Mouse (Mus musculus) embryonic facial prominence, embryonic 10.5 days (tissue): ENCODE data around the gene Nfib. TPM values are rescaled to one million over a fixed set of nuclear protein-coding genes. Genes with fewer than 3 reads are reported as not detected.
A peak's percentile ranks its signal among the peaks of the same experiment; 100 is the strongest.

ENCODE experiments used
- DNase-seq: peaks from one replicate; pipeline ENCODE4 v3.0.0-alpha.2; 2017; ENCODE audit warnings: low spot score
- H3K27ac ChIP-seq: fragments of 300-500 bp; sonication (generic); replicated peaks from 2 replicates; pipeline ENCODE4 v1.5.1; 2016; ENCODE audit warnings: mild to moderate bottlenecking
- H3K27me3 ChIP-seq: fragments of 300-500 bp; sonication (generic); replicated peaks from 2 replicates; pipeline ENCODE4 v1.6.1; 2016; ENCODE audit warnings: low read depth, mild to moderate bottlenecking; ENCODE audit not compliant: poor library complexity, severe bottlenecking
- H3K36me3 ChIP-seq: fragments of 300-500 bp; sonication (generic); replicated peaks from 2 replicates; pipeline ENCODE4 v1.6.1; 2016; ENCODE audit warnings: mild to moderate bottlenecking, moderate library complexity
- H3K4me1 ChIP-seq: fragments of 300-500 bp; sonication (generic); 2 replicates; pipeline ENCODE4 v1.6.1; 2016
- H3K4me3 ChIP-seq: fragments of 300-500 bp; sonication (generic); 2 replicates; pipeline ENCODE4 v1.5.1; 2016; ENCODE audit warnings: mild to moderate bottlenecking, moderate library complexity
- H3K9me3 ChIP-seq: fragments of 300-500 bp; sonication (generic); 2 replicates; pipeline ENCODE4 v1.6.1; 2016; ENCODE audit warnings: mild to moderate bottlenecking
- WGBS: fragments of 180-500 bp; shearing (Covaris S2); methylation state at CpG from one replicate; pipeline ENCODE4 v1.1.7; 2016; 5-methylcytosine and 5-hydroxymethylcytosine counted together
- polyA plus RNA-seq: library from polyadenylated mRNA; unstranded; fragments of >200 nt; fragmentation: Nextera tagmentation; extraction: Ambion mirVana; gene quantifications from 2 replicates; pipeline ENCODE4 v1.2.1, GENCODE M21; 2016

Nfib gene
- polyA plus RNA-seq, 1 experiment from 2014 or later, result 26.7 TPM

GRCm38 (mm10) chr4:82326140-82326529 lies 379.4 kb downstream of the Nfib start:
- H3K36me3 ChIP-seq, result peaks cover 38% of the 10 kb centered on the region
- H3K9me3 ChIP-seq, result no peaks in the 10 kb centered on the region
- DNase-seq, result no peak
- H3K4me1 ChIP-seq, result no peaks in the 10 kb centered on the region
- H3K4me3 ChIP-seq, result no peak overlapping the region
- WGBS, result 62% methylated on average over 3 of the region's 3 CpGs
- no peaks in the 10 kb centered on the region for H3K27me3 ChIP-seq
- H3K27ac ChIP-seq, result no peak overlapping the region

DNA sequence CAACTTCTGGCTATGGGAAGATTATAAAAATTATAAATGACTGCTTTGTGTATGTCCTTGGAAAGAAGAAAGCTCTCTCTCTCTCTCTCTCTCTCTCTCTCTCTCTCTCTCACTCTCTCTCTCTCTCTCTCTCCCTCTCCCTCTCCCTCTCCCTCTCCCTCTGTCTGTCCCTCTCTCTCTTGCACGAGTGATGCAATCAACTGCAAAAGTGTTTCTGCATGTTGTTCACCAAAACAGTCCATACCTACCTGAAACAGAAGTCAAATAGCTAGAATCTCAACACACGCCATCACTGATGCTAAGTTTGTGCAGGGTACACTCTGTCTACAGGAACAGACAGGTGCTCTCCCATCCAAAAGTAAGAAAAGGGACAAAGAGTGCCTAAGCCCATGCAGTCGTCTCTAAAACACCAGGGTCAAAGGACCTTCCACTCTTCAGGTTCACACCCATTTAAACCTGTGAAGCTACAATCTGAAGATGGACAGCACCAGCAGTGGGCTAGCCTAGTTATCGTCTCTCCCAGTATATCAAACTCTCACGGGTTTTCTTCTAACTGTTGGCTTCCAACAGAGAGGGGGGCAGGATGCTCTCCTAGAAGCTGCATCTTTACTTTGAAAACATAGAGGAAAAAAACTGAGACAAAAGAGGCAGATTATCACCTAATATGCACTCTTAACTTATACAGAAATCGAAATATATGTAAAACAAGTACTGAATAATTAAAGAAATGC lies 380.0 kb downstream of the Nfib start:
- 75% methylated on average over 6 of the region's 6 CpGs for WGBS
- H3K4me3 ChIP-seq, result no peak overlapping the region
- DNase-seq, result no peak
- no peaks in the 10 kb centered on the region for H3K4me1 ChIP-seq
- no peaks in the 10 kb centered on the region for H3K27me3 ChIP-seq
- H3K9me3 ChIP-seq, result no peaks in the 10 kb centered on the region
- peaks cover 38% of the 10 kb centered on the region for H3K36me3 ChIP-seq
- no peak overlapping the region for H3K27ac ChIP-seq

GRCm38 (mm10) chr4:82324977-82325376 lies 380.6 kb downstream of the Nfib start:
- peaks cover 38% of the 10 kb centered on the region for H3K36me3 ChIP-seq

DNA sequence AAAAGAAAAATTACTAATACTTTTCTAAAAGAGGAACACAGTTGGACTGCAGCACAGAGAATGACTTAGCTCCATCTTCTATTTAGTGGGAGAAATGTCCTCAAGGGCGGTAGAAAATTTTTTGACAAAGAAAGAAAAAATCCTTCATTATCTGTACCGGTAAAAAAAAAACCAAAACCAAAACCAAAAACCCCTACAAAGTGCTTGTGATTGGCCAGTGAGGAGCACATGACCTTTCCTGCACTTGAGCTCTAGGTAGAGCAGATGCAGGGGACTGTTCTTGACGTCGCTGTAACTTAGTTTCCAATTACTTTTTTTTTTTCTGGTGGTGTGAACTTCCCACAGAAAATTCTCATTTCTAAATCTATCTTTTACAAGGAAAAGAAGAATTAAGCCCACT lies 384.5 kb downstream of the Nfib start:
- Histone ChIP-seq H3K27ac (no peak overlapping the region), H3K9me3 (no peaks in the 10 kb centered on the region), H3K4me1 (peaks cover 11% of the 10 kb centered on the region), H3K4me3 (no peak overlapping the region), H3K27me3 (no peaks in the 10 kb centered on the region), H3K36me3 (peaks cover 33% of the 10 kb centered on the region)
- 85% methylated on average over 4 of the region's 4 CpGs for WGBS
- no peak for DNase-seq

More at GRCm38 (mm10) chr4:82324977-82325376, 380.6 kb downstream of the Nfib start:
- Histone ChIP-seq H3K4me1 (0 out of 2 replicates have a peak, but pooled peaks cover 3% of the 10 kb centered on the region), H3K9me3 (no peaks in the 10 kb centered on the region), H3K27me3 (no peaks in the 10 kb centered on the region), H3K27ac (no peak overlapping the region), H3K4me3 (no peak overlapping the region)
- 74% methylated on average over 3 of the region's 3 CpGs for WGBS
- no peak for DNase-seq

DNA sequence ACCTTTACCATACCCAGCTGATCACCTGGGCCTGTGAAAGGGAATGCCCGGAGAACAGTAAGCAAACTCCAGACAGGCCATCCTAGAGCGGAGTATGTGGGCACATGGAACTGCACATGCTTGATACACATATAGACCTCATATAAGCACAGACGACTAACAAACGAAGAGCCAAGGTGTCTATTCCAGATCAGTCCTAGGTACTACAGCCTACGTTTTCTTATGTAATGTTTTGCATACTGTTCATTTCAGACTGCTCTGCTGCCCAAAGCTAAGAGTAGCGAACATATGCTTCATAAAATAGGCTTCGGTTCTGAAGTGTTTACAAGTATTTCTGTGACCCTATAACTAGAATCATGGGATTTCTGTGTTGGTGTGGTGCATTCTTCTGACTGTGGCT lies 386.2 kb downstream of the Nfib start:
- H3K4me1 ChIP-seq, result peaks cover 11% of the 10 kb centered on the region
- no peak overlapping the region for H3K4me3 ChIP-seq
- WGBS, result 74% methylated on average over 7 of the region's 7 CpGs
- no peak overlapping the region for H3K27ac ChIP-seq
- DNase-seq, result peak; percentile 47
- no peaks in the 10 kb centered on the region for H3K27me3 ChIP-seq
- H3K9me3 ChIP-seq, result no peaks in the 10 kb centered on the region
- peaks cover 43% of the 10 kb centered on the region for H3K36me3 ChIP-seq

- no peak for DNase-seq
- Histone ChIP-seq H3K4me1 (peaks cover 11% of the 10 kb centered on the region), H3K27ac (no peak overlapping the region), H3K4me3 (no peak overlapping the region), H3K36me3 (peaks cover 23% of the 10 kb centered on the region), H3K9me3 (no peaks in the 10 kb centered on the region), H3K27me3 (no peaks in the 10 kb centered on the region)
- 85% methylated on average over 6 of the region's 6 CpGs for WGBS
These were observed 389.4 kb downstream of the Nfib start for GRCm38 (mm10) chr4:82316168-82316567.

DNA sequence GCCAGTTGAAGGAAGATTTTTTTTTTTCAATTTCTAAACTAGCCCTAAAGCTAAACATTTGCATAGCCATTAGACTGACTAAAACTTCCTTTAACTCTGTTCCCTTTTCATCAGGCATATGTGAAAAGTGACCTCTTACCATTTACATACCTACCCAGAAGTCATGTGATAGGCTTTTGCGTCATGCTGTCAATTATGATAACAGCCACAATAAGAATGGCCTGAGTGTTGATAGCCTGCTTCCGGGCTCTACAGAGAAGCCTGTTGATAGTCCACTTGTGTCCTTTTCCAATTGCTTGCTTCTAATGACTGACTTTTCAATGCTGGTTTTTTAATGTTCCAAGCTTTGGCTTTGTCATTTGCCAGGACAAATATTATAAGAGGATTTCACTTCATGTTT lies 389.8 kb downstream of the Nfib start:
- WGBS, result 78% methylated on average over 2 of the region's 2 CpGs
- Histone ChIP-seq H3K27ac (no peak overlapping the region), H3K36me3 (peaks cover 23% of the 10 kb centered on the region), H3K4me1 (peaks cover 11% of the 10 kb centered on the region), H3K27me3 (no peaks in the 10 kb centered on the region), H3K9me3 (no peaks in the 10 kb centered on the region), H3K4me3 (no peak overlapping the region)
- no peak for DNase-seq

DNA sequence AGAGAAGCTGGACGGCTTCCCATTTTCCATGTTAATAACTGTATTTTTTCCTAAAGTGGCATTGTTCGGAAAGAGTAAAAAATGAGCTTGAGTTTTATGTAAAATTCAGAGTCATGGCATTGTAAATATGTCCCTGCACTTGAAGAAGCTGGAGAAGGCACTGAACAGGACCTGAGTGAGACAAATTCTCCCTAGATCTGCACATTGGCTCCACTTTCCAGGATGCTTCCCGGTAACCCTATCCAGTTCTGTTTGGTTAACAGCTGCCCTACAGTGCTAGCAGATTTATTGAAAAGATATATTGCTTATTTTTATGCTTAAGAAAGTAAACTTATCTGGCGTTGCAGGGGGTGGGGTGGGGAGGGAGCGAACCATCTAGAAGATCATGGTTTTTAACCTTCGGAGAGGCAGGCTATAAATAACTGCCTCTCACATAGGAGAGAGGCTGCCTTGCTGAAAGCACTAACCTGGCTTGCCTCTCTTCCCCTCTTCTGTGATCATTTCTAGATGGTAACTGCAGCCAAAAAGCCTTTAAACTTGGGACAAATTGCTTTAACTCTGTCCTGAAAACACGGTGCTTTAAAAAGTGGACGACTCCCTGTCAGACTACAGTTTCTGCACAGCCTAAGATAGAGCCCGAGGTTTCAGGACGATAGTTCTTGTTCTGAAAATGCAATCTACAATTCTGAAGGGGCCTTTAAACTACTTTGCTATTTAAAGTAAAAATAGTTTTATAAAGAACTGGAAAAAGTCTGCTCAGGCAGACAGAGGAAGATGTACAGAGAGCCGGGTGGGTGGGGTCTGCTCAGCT lies 394.4 kb downstream of the Nfib start:
- 79% methylated on average over 11 of the region's 11 CpGs for WGBS
- H3K4me1 ChIP-seq, result peaks cover 13% of the 10 kb centered on the region
- DNase-seq, result no peak
- no peaks in the 10 kb centered on the region for H3K9me3 ChIP-seq
- no peak overlapping the region for H3K4me3 ChIP-seq
- peaks cover 28% of the 10 kb centered on the region for H3K36me3 ChIP-seq
- H3K27me3 ChIP-seq, result no peaks in the 10 kb centered on the region
- H3K27ac ChIP-seq, result no peak overlapping the region; the same call in 1 of the 2 replicates

DNA sequence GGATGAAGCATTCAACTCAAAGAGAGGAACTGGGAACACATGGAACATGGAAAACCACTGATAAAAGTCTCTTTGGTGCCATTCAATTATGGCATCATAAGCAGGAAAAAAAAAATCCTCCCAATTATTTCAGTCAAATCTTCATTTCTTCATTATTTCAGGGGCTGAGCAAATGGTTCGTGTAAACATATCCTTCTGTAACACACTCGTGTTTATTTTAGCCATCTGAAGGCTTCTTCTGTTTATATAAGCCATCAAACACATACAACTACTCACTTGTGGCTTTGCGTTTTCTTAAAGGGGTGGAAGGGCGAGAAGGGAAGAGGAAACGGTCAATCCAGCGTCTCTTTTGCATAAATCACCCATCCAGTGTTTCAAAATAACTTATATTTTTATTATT lies 399.5 kb downstream of the Nfib start:
- Histone ChIP-seq H3K4me1 (peaks cover 60% of the 10 kb centered on the region), H3K4me3 (no peak overlapping the region), H3K27me3 (no peaks in the 10 kb centered on the region), H3K27ac (peak overlapping the region; percentile 89), H3K36me3 (peaks cover 18% of the 10 kb centered on the region), H3K9me3 (no peaks in the 10 kb centered on the region)
- DNase-seq, result no peak
- WGBS, result 44% methylated on average over 6 of the region's 6 CpGs

GRCm38 (mm10) chr4:82304148-82304871 lies 401.2 kb downstream of the Nfib start:
- H3K4me3 ChIP-seq, result peak overlapping the region; percentile 2; the same call in 1 of the 2 replicates
- H3K36me3 ChIP-seq, result peaks cover 17% of the 10 kb centered on the region
- H3K9me3 ChIP-seq, result no peaks in the 10 kb centered on the region
- peaks cover 67% of the 10 kb centered on the region for H3K4me1 ChIP-seq
- no peaks in the 10 kb centered on the region for H3K27me3 ChIP-seq
- WGBS, result 11% methylated on average over 17 of the region's 17 CpGs
- DNase-seq, result peak; percentile 64
- H3K27ac ChIP-seq, result peak overlapping the region; percentile 89

- Histone ChIP-seq H3K27me3 (no peaks in the 10 kb centered on the region), H3K4me1 (peaks cover 67% of the 10 kb centered on the region), H3K36me3 (peaks cover 12% of the 10 kb centered on the region), H3K4me3 (no peak overlapping the region), H3K27ac (peak overlapping the region; percentile 89), H3K9me3 (no peaks in the 10 kb centered on the region)
- DNase-seq, result no peak
- 68% methylated on average over 3 of the region's 3 CpGs for WGBS
These were observed 402.1 kb downstream of the Nfib start for GRCm38 (mm10) chr4:82303362-82303900.

DNA sequence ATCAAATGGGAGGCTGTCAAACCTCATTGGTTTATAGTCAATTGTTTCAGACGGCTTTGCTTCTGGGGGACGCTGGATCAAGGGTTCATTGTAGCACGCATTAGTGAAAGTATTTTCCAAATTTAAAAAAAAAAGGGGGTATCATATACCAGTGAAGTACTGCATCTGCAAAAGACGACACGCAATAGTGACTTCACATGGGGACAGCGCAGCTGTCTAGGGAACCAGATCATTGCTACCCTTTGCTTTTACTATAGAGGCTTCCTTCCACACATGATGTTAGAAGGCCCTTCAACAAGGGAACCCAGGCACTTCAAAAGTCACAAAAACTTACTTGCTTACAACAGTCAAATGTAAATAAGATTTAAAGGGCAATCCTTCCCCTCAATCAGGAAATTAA lies 402.6 kb downstream of the Nfib start:
- WGBS, result 72% methylated on average over 6 of the region's 6 CpGs
- Histone ChIP-seq H3K27ac (0 out of 2 replicates have a peak overlapping the region, but pooled peaks have one; percentile 14), H3K27me3 (no peaks in the 10 kb centered on the region), H3K4me3 (no peak overlapping the region), H3K36me3 (peaks cover 6% of the 10 kb centered on the region), H3K4me1 (peaks cover 67% of the 10 kb centered on the region), H3K9me3 (no peaks in the 10 kb centered on the region)
- no peak for DNase-seq
